Mouse (Mus musculus) heart, postnatal 0 days (tissue): ENCODE measurements at regions not wholly inside any gene's neighbourhood (a gene's known extent, or its start where the extent isn't known, plus 50 kb on each side); places are given as distances from the start of the nearest gene placed in this dataset.

Experiments
- CTCF ChIP-seq: IDR thresholded peaks from 2 replicates; pipeline ENCODE4 v1.5.1; 2016; ENCODE audit warnings: antibody characterized with exemption, control low read depth, low read depth
- EP300 ChIP-seq: IDR thresholded peaks from 2 replicates; pipeline ENCODE4 v1.6.1; 2016; ENCODE audit warnings: antibody characterized with exemption, low read depth

DNA sequence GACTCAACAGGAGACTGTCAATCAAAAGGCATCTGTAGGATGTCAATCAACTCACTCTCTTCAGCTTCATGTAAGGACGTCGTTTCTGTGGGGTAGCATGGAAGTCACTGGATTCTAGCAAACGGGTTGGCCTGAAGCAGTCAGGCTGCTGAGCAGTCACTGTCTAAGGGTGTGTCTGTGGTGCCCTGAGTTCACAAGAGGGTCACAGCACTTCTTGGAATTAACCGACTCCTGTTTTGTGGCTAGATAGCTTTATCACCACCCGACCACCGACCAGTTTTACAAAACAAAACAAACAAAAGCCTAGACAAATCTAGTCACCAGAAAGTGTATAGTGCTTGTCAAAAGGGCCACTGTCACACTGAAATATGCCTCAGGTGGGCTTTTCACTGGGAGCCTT is 226.4 kb upstream of the Irx3 start:
- TF ChIP-seq CTCF (no peak), EP300 (no peak)
